In genomic region chr4:126262119-126262807, GRCm38 (mm10) we compare ENCODE assay signal across 8 mouse cellular contexts. TPM values are rescaled to one million over a fixed set of nuclear protein-coding genes. Genes with fewer than 3 reads are reported as not detected.
DNase-seq lines count a peak whose midpoint lies in the region; ATAC-seq and TF ChIP-seq lines count a peak whose summit lies in the region.

Gene Trappc3, plus strand, starts transcription at chr4:126262325.

- under 1% methylated on average over 46 of the region's 46 CpGs for WGBS in forebrain, embryonic 10.5 days
- WGBS in heart, embryonic 15.5 days = under 1% methylated on average over 46 of the region's 46 CpGs
- under 1% methylated on average over 46 of the region's 46 CpGs for WGBS in liver, embryonic 14.5 days (ENCODE audit: insufficient replicate concordance)
- under 1% methylated on average over 46 of the region's 46 CpGs for WGBS in neural tube, embryonic 11.5 days
- under 1% methylated on average over 45 of the region's 46 CpGs for WGBS in stomach, postnatal 0 days

- H3K36me3 ChIP-seq in forebrain, embryonic 10.5 days (replicated peaks) = no peaks in the 10 kb centered on the region
- H3K36me3 ChIP-seq in heart, embryonic 15.5 days = no peaks in the 10 kb centered on the region
- no peaks in the 10 kb centered on the region for H3K36me3 ChIP-seq in liver, embryonic 14.5 days (replicated peaks; ENCODE audit: control insufficient read depth, insufficient read depth, low read depth)
- H3K36me3 ChIP-seq in neural tube, embryonic 11.5 days (ENCODE audit: control insufficient read depth, insufficient read depth, low read length) = no peaks in the 10 kb centered on the region; the same call in 1 of the 2 replicates
- H3K36me3 ChIP-seq in stomach, postnatal 0 days (ENCODE audit: control insufficient read depth, insufficient read depth, low read length) = no peaks in the 10 kb centered on the region

- peak within 1 kb of the TSS; percentile 77 for H3K4me2 ChIP-seq in heart, embryonic 15.5 days
- H3K4me2 ChIP-seq in liver, embryonic 14.5 days (ENCODE audit: low read depth) = peak within 1 kb of the TSS; percentile 88
- peak within 1 kb of the TSS; percentile 72 for H3K4me2 ChIP-seq in neural tube, embryonic 11.5 days (ENCODE audit: low read depth)
- peak within 1 kb of the TSS; percentile 85 for H3K4me2 ChIP-seq in stomach, postnatal 0 days (replicated peaks; ENCODE audit: low read depth)

- peak within 1 kb of the TSS; percentile 88 for H3K27ac ChIP-seq in forebrain, embryonic 10.5 days
- H3K27ac ChIP-seq in heart, embryonic 15.5 days = peak within 1 kb of the TSS; percentile 89
- peak within 1 kb of the TSS; percentile 79 for H3K27ac ChIP-seq in liver, embryonic 14.5 days
- H3K27ac ChIP-seq in neural tube, embryonic 11.5 days (ENCODE audit: low read depth, low read length) = peak within 1 kb of the TSS; percentile 79
- peak within 1 kb of the TSS; percentile 89 for H3K27ac ChIP-seq in stomach, postnatal 0 days (replicated peaks)

- H3K27me3 ChIP-seq in forebrain, embryonic 10.5 days (ENCODE audit: poor library complexity, severe bottlenecking) = peaks cover 5% of the 10 kb centered on the region; the same call in 1 of the 2 replicates
- no peaks in the 10 kb centered on the region for H3K27me3 ChIP-seq in heart, embryonic 15.5 days
- H3K27me3 ChIP-seq in liver, embryonic 14.5 days (ENCODE audit: control insufficient read depth, insufficient read depth, low read length) = peaks cover 20% of the 10 kb centered on the region
- no peaks in the 10 kb centered on the region for H3K27me3 ChIP-seq in neural tube, embryonic 11.5 days (ENCODE audit: control insufficient read depth, insufficient read depth, low read length)
- H3K27me3 ChIP-seq in stomach, postnatal 0 days (ENCODE audit: control insufficient read depth, insufficient read depth, low read length) = no peaks in the 10 kb centered on the region

- TF ChIP-seq CTCF in liver, embryonic 14.5 days (IDR thresholded peaks at IDR 0.05; ENCODE audit: low read depth) = peak; percentile 99
- peak; percentile 99 for TF ChIP-seq CTCF in stomach, postnatal 0 days (IDR thresholded peaks at IDR 0.05; ENCODE audit: low read depth)

- peaks cover 54% of the 10 kb centered on the region for H3K4me1 ChIP-seq in forebrain, embryonic 10.5 days
- peaks cover 55% of the 10 kb centered on the region for H3K4me1 ChIP-seq in heart, embryonic 15.5 days (replicated peaks)
- H3K4me1 ChIP-seq in liver, embryonic 14.5 days (replicated peaks; ENCODE audit: control insufficient read depth in 2 of 2, insufficient read depth in 2 of 2, low read length in 1 of 2) = peaks cover 23 to 37% of the 10 kb centered on the region in 2 experiments
- peaks cover 39% of the 10 kb centered on the region for H3K4me1 ChIP-seq in neural tube, embryonic 11.5 days (ENCODE audit: control insufficient read depth, insufficient read depth, low read length)
- peaks cover 13% of the 10 kb centered on the region; the same call in 1 of the 2 replicates for H3K4me1 ChIP-seq in stomach, postnatal 0 days (replicated peaks; ENCODE audit: control insufficient read depth, insufficient read depth)

- peak; percentile 97 to 99 for DNase-seq in CD8-positive naive resting alpha-beta T cell, adult 2 months (ENCODE audit: low read depth in 2 of 2, low spot score in 2 of 2)
- peak; percentile 97 for DNase-seq in c-Kit-positive CD71-negative TER-119-negative erythroid progenitor cells, embryonic 14.5 days (ENCODE audit: low read depth)
- peak; percentile 99 for DNase-seq in forebrain, embryonic 10.5 days (ENCODE audit: extremely low spot score, low spot score)
- peak; percentile 99 to 100 for DNase-seq in kidney, postnatal 25 days
- DNase-seq in liver, embryonic 14.5 days (ENCODE audit: low read depth in 3 of 3, low spot score in 3 of 3) = peak; percentile 92 to 95 (median 94)
- DNase-seq in neural tube, embryonic 11.5 days (ENCODE audit: low spot score) = peak; percentile 98
- DNase-seq in stomach, postnatal 0 days (ENCODE audit: low spot score) = peak; percentile 99

- H3K4me3 ChIP-seq in forebrain, embryonic 10.5 days = peak within 1 kb of the TSS; percentile 72
- H3K4me3 ChIP-seq in heart, embryonic 15.5 days = peak within 1 kb of the TSS; percentile 79
- peak within 1 kb of the TSS; percentile 81 to 85 for H3K4me3 ChIP-seq in liver, embryonic 14.5 days (ENCODE audit: insufficient read depth in 1 of 2, low read depth in 2 of 2, low read length in 2 of 2)
- H3K4me3 ChIP-seq in neural tube, embryonic 11.5 days (ENCODE audit: low read depth, low read length) = peak within 1 kb of the TSS; percentile 65
- H3K4me3 ChIP-seq in stomach, postnatal 0 days (ENCODE audit: low read depth, low read length) = peak within 1 kb of the TSS; percentile 66

- H3K9ac ChIP-seq in heart, embryonic 15.5 days = peak within 1 kb of the TSS; percentile 78
- peak within 1 kb of the TSS; percentile 85 for H3K9ac ChIP-seq in liver, embryonic 14.5 days (replicated peaks)
- peak within 1 kb of the TSS; percentile 67 for H3K9ac ChIP-seq in neural tube, embryonic 11.5 days (ENCODE audit: low read length)
- H3K9ac ChIP-seq in stomach, postnatal 0 days (ENCODE audit: low read length) = peak within 1 kb of the TSS; percentile 80

- no peaks in the 10 kb centered on the region for H3K9me3 ChIP-seq in forebrain, embryonic 10.5 days
- H3K9me3 ChIP-seq in heart, embryonic 15.5 days (replicated peaks) = no peaks in the 10 kb centered on the region
- H3K9me3 ChIP-seq in liver, embryonic 14.5 days (ENCODE audit: control insufficient read depth, low read length) = no peaks in the 10 kb centered on the region
- H3K9me3 ChIP-seq in neural tube, embryonic 11.5 days (ENCODE audit: control insufficient read depth, low read length) = no peaks in the 10 kb centered on the region
- H3K9me3 ChIP-seq in stomach, postnatal 0 days (ENCODE audit: control insufficient read depth, low read length) = no peaks in the 10 kb centered on the region

- ATAC-seq in heart, embryonic 15.5 days (replicated peaks; ENCODE audit: insufficient number of reproducible peaks, insufficient read depth, low FRiP score, low read depth) = peak; percentile 91
- ATAC-seq in liver, embryonic 14.5 days (ENCODE audit: insufficient read depth) = peak; percentile 86
- ATAC-seq in neural tube, embryonic 11.5 days (ENCODE audit: insufficient read depth, low FRiP score, low TSS enrichment) = peak; percentile 91
- ATAC-seq in stomach, postnatal 0 days (ENCODE audit: low FRiP score, low TSS enrichment) = peak; percentile 92

- no peak for TF ChIP-seq EP300 in liver, embryonic 14.5 days (IDR thresholded peaks at IDR 0.05; ENCODE audit: low read depth)
- TF ChIP-seq EP300 in stomach, postnatal 0 days (optimal IDR thresholded peaks at IDR 0.05) = no peak

RNA-seq across cellular contexts. Expression of gene Trappc3, which starts in this region (rescaled TPM):
- 84.8 and 86.8 TPM in 2 replicates for polyA plus RNA-seq in forebrain, embryonic 10.5 days (2016; fragmentation: Nextera tagmentation; extraction: Ambion mirVana)
- polyA plus RNA-seq in heart, embryonic 15.5 days (2015; fragmentation: Nextera tagmentation; extraction: Ambion mirVana) = 73.1 and 77.6 TPM in 2 replicates
- 16.3 and 23.4 TPM in 2 replicates for polyA plus RNA-seq in liver, embryonic 14.5 days (2012; rRNA removed)
- 8.8 and 9.2 TPM in 2 replicates for polyA plus RNA-seq in liver, embryonic 14.5 days (2014; fragmentation: Nextera tagmentation; extraction: Ambion mirVana)
- 32.1 and 45.4 TPM in 2 replicates for polyA plus RNA-seq in neural tube, embryonic 11.5 days (2014; fragmentation: Nextera tagmentation; extraction: Ambion mirVana)
- polyA plus RNA-seq in stomach, postnatal 0 days (2015; fragmentation: Nextera tagmentation; extraction: Ambion mirVana) = 80.7 and 84.6 TPM in 2 replicates

Comparison
In these comparisons a context has a peak if more than half of its experiments do, and no peak if none do; other contexts are left out.
1. Peak in every context shown above with its lines: DNase-seq, ATAC-seq, H3K4me3 ChIP-seq and H3K27ac ChIP-seq.